Mouse (Mus musculus) erythroblast, embryonic 14.5 days (primary cell): Measurements from ENCODE around the gene Sec13. TPM values are rescaled to one million over a fixed set of nuclear protein-coding genes. Genes with fewer than 3 reads are reported as not detected.
"Not testable (repeated sequence)": the region's sequence is repeated elsewhere in the genome, so short reads cannot be mapped to it uniquely, and the experiment has no call there.

Experiments
- H3K27me3 ChIP-seq: 2 replicates; pipeline ENCODE4 v1.6.1; 2012; ENCODE audit warnings: inconsistent platforms; ENCODE audit not compliant: control insufficient read depth
- H3K36me3 ChIP-seq: 2 replicates; pipeline ENCODE4 v1.6.1; 2012; ENCODE audit warnings: mild to moderate bottlenecking, inconsistent platforms; ENCODE audit not compliant: control insufficient read depth
- H3K4me1 ChIP-seq: 2 replicates; pipeline ENCODE4 v1.6.1; 2012; ENCODE audit warnings: inconsistent platforms; ENCODE audit not compliant: control insufficient read depth
- H3K4me3 ChIP-seq: replicated peaks from 2 replicates; pipeline ENCODE3; 2012; ENCODE audit warnings: moderate library complexity, mild to moderate bottlenecking, inconsistent platforms
- H3K9me3 ChIP-seq: 2 replicates; pipeline ENCODE4 v1.6.1; 2012; ENCODE audit warnings: low read length, inconsistent platforms, mixed read lengths; ENCODE audit not compliant: control insufficient read depth
- GATA1 ChIP-seq: IDR thresholded peaks from 2 replicates; pipeline ENCODE4 v1.6.1; 2012; ENCODE audit warnings: low read length, inconsistent platforms, mixed read lengths
- TAL1 ChIP-seq: IDR thresholded peaks from 3 replicates; pipeline ENCODE4 v1.6.1; 2012; ENCODE audit warnings: low read length, inconsistent platforms, mixed read lengths
- polyA plus RNA-seq: library from polyadenylated mRNA; stranded (reverse); fragments of >175 nt; gene quantifications from 2 replicates; pipeline ENCODE4 v1.2.3, GENCODE M21; 2012

Gene Sec13
- polyA plus RNA-seq, 1 experiment: 2.9 TPM

DNA sequence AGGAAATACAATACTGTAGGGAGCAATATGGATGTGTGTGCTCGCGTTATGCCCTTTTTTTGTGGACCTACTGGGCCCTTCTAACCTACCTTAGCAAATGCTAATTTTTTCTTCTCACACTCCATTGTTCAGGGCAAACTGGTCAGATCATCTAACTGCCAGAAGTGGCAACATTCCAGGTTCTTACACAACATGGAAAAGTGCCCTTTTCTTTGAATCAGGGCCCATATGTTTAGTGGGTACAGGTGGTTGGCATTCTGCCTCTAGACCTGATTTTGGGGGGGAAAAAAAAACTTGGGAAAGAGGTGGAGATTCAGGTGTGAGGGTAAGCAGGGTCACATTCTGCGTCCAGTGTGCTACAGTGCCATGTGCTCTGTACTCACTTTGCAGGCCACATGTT lies 23.0 kb downstream of the Sec13 start:
- Histone ChIP-seq H3K27me3 (no peaks in the 10 kb centered on the region), H3K36me3 (peaks cover 99% of the 10 kb centered on the region), H3K9me3 (no peaks in the 10 kb centered on the region), H3K4me1 (no peaks in the 10 kb centered on the region), H3K4me3 (no peak overlapping the region)
- no peak for TF ChIP-seq TAL1
- no peak for TF ChIP-seq GATA1

DNA sequence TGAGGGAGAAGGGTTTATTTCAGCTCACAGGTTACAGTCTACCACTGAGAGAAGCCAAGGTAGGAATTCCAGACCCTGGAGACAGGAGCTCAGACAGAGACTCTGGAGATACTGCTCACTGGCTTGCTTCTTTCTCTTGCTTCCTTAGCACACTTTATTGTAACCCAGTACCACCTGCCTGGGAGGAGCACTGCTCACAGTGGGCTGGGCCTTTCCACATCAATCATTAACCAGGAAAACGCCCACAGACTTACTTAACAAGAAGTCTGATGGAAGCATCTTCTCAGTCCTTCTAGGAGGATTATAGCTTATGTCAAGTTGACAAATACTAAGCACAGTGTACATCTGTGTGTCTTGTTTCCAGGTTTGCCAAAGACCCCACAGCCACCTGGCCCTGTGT lies 25.7 kb downstream of the Sec13 start:
- no peaks in the 10 kb centered on the region for H3K9me3 ChIP-seq
- no peak for TF ChIP-seq GATA1
- no peaks in the 10 kb centered on the region for H3K4me1 ChIP-seq
- H3K4me3 ChIP-seq: no peak overlapping the region
- H3K36me3 ChIP-seq: peaks cover 99% of the 10 kb centered on the region
- H3K27me3 ChIP-seq: no peaks in the 10 kb centered on the region

DNA sequence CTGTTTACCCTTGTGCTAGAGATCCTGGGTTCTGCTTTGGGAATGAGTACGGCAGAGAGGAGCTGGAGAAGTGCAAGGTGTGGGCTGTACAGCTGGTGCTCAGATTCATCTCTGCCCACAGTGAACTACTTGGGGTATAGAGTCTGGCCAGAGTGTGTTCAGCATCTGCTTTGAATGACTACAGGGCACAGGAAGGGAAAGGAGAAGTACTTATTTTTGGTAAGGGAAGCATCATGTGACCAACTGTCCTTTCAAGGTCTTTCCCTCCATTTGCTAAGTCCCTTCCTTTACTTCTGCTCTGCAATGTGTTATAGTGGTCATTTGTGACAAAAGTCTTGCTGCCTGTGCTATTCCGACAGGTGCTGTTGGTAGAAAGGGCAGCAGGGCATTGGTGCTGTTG lies 26.3 kb downstream of the Sec13 start:
- Histone ChIP-seq H3K36me3 (peaks cover 99% of the 10 kb centered on the region), H3K4me1 (no peaks in the 10 kb centered on the region), H3K27me3 (no peaks in the 10 kb centered on the region), H3K9me3 (no peaks in the 10 kb centered on the region), H3K4me3 (no peak overlapping the region)
- TF ChIP-seq GATA1: no peak
- TF ChIP-seq TAL1: no peak

DNA sequence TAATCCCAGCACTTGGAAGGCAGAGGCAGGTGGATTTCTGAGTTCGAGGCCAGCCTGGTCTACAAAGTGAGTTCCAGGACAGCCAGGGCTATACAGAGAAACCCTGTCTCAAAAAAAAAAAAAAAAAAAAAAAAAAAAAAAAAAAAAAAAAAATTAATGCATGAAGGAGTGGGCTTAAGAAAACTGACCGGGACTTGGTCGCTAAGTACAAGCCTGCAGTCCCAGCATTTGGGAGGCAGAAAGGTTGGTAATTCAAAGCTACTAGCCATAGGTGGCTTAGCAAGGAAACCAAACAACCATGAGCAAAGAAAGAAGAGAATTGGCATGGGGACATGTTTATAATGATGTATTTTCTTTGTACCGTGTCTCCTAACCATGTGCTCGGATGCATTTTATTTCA lies 27.2 kb downstream of the Sec13 start:
- not testable (repeated sequence) for H3K9me3 ChIP-seq, H3K4me3 ChIP-seq, H3K4me1 ChIP-seq, H3K27me3 ChIP-seq
- H3K36me3 ChIP-seq: peaks cover 99% of the 10 kb centered on the region

DNA sequence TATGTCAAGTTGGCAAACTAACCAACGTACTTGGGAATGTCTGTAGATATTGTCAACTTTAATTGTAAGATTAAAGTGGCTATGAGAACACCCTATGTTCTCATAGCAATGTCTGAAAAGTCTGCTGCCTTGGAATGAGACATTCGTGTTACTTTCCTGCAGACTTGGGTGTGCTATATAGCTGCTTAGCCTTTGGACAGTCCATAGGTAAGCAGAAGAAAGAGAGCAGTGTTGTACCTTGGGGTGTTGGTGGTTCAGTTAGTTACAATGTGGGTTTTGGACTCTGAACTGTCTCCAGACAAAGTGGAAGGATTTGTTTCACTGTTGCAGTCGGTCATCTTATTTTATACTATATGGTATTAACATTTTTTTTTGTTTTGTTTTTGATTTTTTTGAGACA lies 27.8 kb downstream of the Sec13 start:
- Histone ChIP-seq H3K27me3 (no peaks in the 10 kb centered on the region), H3K4me1 (no peaks in the 10 kb centered on the region; the same call in 1 of the 2 replicates), H3K4me3 (no peak overlapping the region), H3K9me3 (no peaks in the 10 kb centered on the region), H3K36me3 (peaks cover 99% of the 10 kb centered on the region)
- no peak for TF ChIP-seq TAL1
- TF ChIP-seq GATA1: no peak

DNA sequence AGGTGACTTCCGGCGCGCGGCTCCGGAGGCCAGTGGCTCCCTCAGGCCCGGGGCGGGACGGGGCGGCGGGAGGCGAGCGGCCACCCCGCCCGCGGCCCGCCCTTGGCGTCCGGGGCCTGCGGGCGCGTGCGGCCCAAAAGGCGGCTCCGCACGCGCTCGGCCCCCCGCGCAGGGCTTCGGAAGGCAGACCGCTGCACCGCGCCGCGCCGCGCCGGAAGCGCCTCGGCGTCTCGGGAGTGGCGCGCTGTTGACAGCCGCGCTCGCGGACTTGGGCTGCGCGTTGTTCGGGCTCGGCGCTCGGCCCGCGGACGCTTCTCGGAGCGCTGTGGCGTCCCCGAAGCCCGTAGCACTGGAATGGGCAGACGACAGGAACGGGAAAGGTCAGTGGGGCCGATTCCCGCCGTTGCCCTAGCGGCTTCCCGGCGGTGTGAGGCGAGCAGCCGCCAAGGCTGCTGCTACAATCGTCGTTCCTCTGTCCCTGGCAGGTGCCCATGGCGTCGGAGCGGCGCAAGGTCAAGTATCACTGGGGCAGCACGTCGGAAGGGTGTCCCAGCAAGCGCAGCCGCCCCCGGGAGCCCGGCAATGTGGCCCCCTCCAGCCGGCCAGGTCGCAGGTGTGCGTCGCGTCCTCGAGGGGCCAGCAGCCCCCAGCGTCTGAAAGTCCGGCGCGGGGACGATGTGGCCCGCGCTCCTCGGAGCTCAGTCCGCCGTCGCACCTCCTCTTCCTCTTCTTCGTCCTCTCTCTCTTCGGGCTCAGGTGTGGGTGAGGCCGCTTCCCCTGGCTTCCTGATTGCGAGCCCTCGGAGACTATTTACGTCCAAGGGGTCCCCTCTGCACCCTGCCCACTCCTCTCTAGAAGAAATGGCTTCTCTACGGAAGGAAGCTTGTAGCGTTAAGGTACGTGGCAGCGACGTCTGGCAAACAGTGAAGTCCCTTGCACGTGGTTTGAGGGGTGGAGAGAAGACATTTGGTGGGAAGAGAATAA lies 43.0 kb downstream of the Sec13 start:
- H3K4me3 ChIP-seq: peak overlapping the region; percentile 73
- no peaks in the 10 kb centered on the region for H3K9me3 ChIP-seq
- peaks cover 79% of the 10 kb centered on the region for H3K4me1 ChIP-seq
- H3K36me3 ChIP-seq: peaks cover 78% of the 10 kb centered on the region
- TF ChIP-seq GATA1: no peak
- TF ChIP-seq TAL1: no peak
- H3K27me3 ChIP-seq: no peaks in the 10 kb centered on the region

DNA sequence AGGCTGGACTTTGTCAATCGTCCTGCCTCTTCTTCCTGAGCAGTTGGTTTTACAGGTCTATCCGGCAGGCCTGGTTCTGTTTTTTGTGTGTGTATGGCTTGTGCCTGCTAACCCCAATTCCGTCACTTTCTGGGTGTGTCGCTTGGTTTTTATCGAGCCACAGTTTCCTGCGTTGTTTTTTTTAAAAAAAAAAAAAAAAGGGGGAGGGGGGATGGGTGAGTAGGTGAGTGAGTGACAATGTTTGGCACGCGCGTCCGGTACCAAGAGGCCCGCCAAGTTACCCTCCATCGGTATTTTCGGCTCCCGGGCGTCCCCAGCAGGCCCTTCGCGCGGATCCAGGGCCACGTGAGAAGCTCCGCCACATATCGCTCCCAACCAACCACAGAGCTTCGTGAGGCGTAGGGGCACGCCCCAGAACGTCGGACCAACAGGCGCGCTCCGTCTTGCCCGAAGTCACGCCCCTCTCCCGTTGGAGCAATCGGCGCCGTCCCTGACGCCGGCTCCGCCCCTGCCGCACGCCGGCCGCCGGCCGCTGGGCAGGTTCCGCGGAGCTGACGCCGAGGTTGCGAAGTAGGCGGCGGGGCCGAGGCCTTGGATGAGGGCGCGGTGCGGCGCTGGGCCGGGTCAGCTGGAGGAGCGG lies 43.8 kb downstream of the Sec13 start, which contains the start of gene Tatdn2:
Tatdn2 (plus strand) TSS at position 469 of the 640 bp plus-strand sequence.
- Histone ChIP-seq H3K36me3 (peaks cover 76% of the 10 kb centered on the region), H3K9me3 (no peaks in the 10 kb centered on the region), H3K27me3 (no peaks in the 10 kb centered on the region), H3K4me3 (peak within 1 kb of the TSS; percentile 73), H3K4me1 (peaks cover 82% of the 10 kb centered on the region)
- no peak for TF ChIP-seq TAL1
- no peak for TF ChIP-seq GATA1

DNA sequence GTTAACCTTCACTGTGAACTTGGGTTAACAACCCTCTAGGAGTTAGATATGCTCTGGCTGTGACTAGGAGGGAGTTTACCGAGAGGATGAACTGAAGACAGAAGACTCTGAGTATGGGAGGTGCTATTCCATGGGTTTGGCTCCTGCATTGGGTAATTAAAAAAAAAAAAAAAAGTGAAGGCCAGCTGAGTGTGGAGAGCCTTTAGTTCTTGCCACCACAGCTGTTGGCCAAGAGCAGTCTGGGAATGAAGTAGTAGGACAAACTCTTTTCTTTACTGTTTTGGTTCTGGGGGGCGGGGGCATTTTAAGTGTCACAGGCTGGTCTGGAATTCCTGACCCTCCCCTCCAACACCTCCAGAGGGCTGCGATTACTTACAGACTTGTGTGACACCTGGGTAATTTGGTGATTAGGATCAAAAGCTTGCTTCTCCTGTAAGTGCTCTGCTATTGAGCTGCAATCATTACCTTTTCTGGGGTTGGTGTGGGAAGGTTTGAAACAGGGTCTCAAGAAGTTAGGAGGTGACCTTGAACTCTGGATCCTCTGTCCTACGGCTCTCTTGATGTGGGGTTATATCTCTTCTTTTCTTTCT lies 44.7 kb downstream of the Sec13 start:
- Histone ChIP-seq H3K4me1 (peaks cover 83% of the 10 kb centered on the region), H3K36me3 (peaks cover 73% of the 10 kb centered on the region), H3K27me3 (no peaks in the 10 kb centered on the region), H3K9me3 (no peaks in the 10 kb centered on the region), H3K4me3 (peak overlapping the region; percentile 73)
- TF ChIP-seq TAL1: no peak
- TF ChIP-seq GATA1: no peak

DNA sequence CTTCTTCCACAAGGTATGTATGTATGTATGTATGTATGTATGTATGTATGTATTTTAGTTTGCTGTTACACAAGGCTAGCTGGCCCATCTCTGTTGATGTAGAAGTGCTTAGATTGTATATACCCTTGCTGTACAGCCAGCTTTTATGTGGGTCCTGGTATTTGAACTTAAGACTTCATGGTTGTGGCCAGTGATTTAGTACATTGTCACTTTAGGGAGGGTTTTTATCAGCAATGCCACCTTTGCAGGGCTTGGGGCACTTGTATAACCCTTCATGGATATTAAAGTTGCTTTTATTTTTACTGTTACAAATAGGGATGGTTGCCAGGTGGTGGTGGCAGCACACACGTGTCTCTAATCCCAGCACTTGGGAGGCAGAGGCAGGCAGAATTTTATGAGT lies 45.3 kb downstream of the Sec13 start:
- H3K4me1 ChIP-seq: peaks cover 84% of the 10 kb centered on the region
- H3K36me3 ChIP-seq: peaks cover 68% of the 10 kb centered on the region
- H3K9me3 ChIP-seq: no peaks in the 10 kb centered on the region
- peak overlapping the region; percentile 73 for H3K4me3 ChIP-seq
- TF ChIP-seq GATA1 (no peak), TAL1 (no peak)
- no peaks in the 10 kb centered on the region for H3K27me3 ChIP-seq
